Mouse (Mus musculus) hindbrain, postnatal 0 days (tissue): Measurements from ENCODE around the gene Cnppd1. TPM values are rescaled to one million over a fixed set of nuclear protein-coding genes. Genes with fewer than 3 reads are reported as not detected.

Experiments used
- ATAC-seq: fragments of 200-750 bp; cut with Nextera tagmentation; 2 replicates; pipeline ENCODE4 v1.8.0; 2017; ENCODE audit warnings: mild to moderate bottlenecking, moderate TSS enrichment, moderate library complexity
- DNase-seq: peaks from one replicate; pipeline ENCODE4 v3.0.0-alpha.2; 2015; ENCODE audit warnings: low spot score
- H3K27ac ChIP-seq: fragments of 300-500 bp; sonication (generic); 2 replicates; pipeline ENCODE4 v1.5.1; 2014; ENCODE audit warnings: mild to moderate bottlenecking
- H3K27me3 ChIP-seq: fragments of 300-500 bp; sonication (generic); 2 replicates; pipeline ENCODE4 v1.6.1; 2014; ENCODE audit warnings: low read length, mixed read lengths; ENCODE audit not compliant: insufficient read depth
- H3K36me3 ChIP-seq: fragments of 300-500 bp; sonication (generic); 2 replicates; pipeline ENCODE4 v1.6.1; 2014; ENCODE audit warnings: low read length, mixed read lengths; ENCODE audit not compliant: insufficient read depth
- H3K4me1 ChIP-seq: fragments of 300-500 bp; sonication (generic); 2 replicates; pipeline ENCODE4 v1.6.1; 2014; ENCODE audit warnings: antibody characterized with exemption, low read length, mixed read lengths; ENCODE audit not compliant: insufficient read depth
- H3K4me2 ChIP-seq: fragments of 300-500 bp; sonication (generic); 2 replicates; pipeline ENCODE4 v1.6.1; 2014; ENCODE audit warnings: low read depth, mild to moderate bottlenecking, low read length, moderate library complexity, mixed read lengths
- H3K4me3 ChIP-seq: fragments of 300-500 bp; sonication (generic); 2 replicates; pipeline ENCODE4 v1.5.1; 2014; ENCODE audit warnings: low read length
- H3K9ac ChIP-seq: fragments of 300-500 bp; sonication (generic); replicated peaks from 2 replicates; pipeline ENCODE4 v1.6.1; 2014; ENCODE audit warnings: mild to moderate bottlenecking, low read length, moderate library complexity, mixed read lengths
- H3K9me3 ChIP-seq: fragments of 300-500 bp; sonication (generic); 2 replicates; pipeline ENCODE4 v1.6.1; 2016; ENCODE audit warnings: low read length, mixed read lengths
- CTCF ChIP-seq: IDR thresholded peaks from 2 replicates; pipeline ENCODE4 v1.5.1; 2016; ENCODE audit warnings: antibody characterized with exemption, control low read depth, low read depth
- WGBS: fragments of 180-500 bp; shearing (Covaris S2); extraction: QIAGEN DNeasy Blood & Tissue Kit; methylation state at CpG from one replicate; pipeline ENCODE4 v1.1.7; 2014; 5-methylcytosine and 5-hydroxymethylcytosine counted together
- polyA plus RNA-seq: library from polyadenylated mRNA; unstranded; fragments of >200 nt; fragmentation: Nextera tagmentation; extraction: Ambion mirVana; gene quantifications from 2 replicates; pipeline ENCODE4 v1.2.1, GENCODE M21; 2015
- total RNA-seq: library from RNA; depleted of rRNA; stranded (reverse); fragments of >200 nt; gene quantifications from 2 replicates; pipeline ENCODE4 v1.2.3, GENCODE M21; 2014

Cnppd1 gene
- total and polyA plus RNA-seq, 2 experiments from 2014 or later: 46.3 to 50.0 TPM

- no peak for DNase-seq
- TF ChIP-seq CTCF: no peak
- ATAC-seq: no peak
- Histone ChIP-seq H3K27me3 (no peaks in the 10 kb centered on the region), H3K4me3 (no peak overlapping the region), H3K9me3 (no peaks in the 10 kb centered on the region), H3K9ac (no peak overlapping the region), H3K4me2 (no peak overlapping the region), H3K27ac (no peak overlapping the region), H3K36me3 (peaks cover 43% of the 10 kb centered on the region), H3K4me1 (0 out of 2 replicates have a peak, but pooled peaks cover 3% of the 10 kb centered on the region)
- 88% methylated on average over 4 of the region's 4 CpGs for WGBS
Measured at GRCm38 (mm10) chr1:75148727-75149126, 6.2 kb upstream of the Cnppd1 start.

GRCm38 (mm10) chr1:75147411-75148135 is 5.1 kb upstream of the Cnppd1 start:
- H3K27ac ChIP-seq: no peak overlapping the region
- TF ChIP-seq CTCF: no peak
- no peak overlapping the region for H3K4me3 ChIP-seq
- ATAC-seq: no peak
- H3K27me3 ChIP-seq: no peaks in the 10 kb centered on the region
- no peaks in the 10 kb centered on the region for H3K9me3 ChIP-seq
- no peak overlapping the region for H3K4me2 ChIP-seq
- WGBS: 88% methylated on average over 7 of the region's 7 CpGs
- no peak for DNase-seq
- no peak overlapping the region for H3K9ac ChIP-seq
- H3K4me1 ChIP-seq: 0 out of 2 replicates have a peak, but pooled peaks cover 5% of the 10 kb centered on the region
- peaks cover 43% of the 10 kb centered on the region for H3K36me3 ChIP-seq

- no peak overlapping the region for H3K27ac ChIP-seq
- no peaks in the 10 kb centered on the region for H3K9me3 ChIP-seq
- peaks cover 10% of the 10 kb centered on the region for H3K4me1 ChIP-seq
- ATAC-seq (no peak), DNase-seq (no peak)
- no peaks in the 10 kb centered on the region for H3K27me3 ChIP-seq
- H3K4me2 ChIP-seq: no peak overlapping the region
- 98% methylated on average over 3 of the region's 3 CpGs for WGBS
- no peak for TF ChIP-seq CTCF
- no peak overlapping the region for H3K9ac ChIP-seq
- H3K36me3 ChIP-seq: peaks cover 43% of the 10 kb centered on the region
- no peak overlapping the region for H3K4me3 ChIP-seq
Measured at GRCm38 (mm10) chr1:75145589-75145988, 3.1 kb upstream of the Cnppd1 start.

GRCm38 (mm10) chr1:75141486-75142190 is 873 bp downstream of the Cnppd1 start:
- H3K9ac ChIP-seq: peak overlapping the region; percentile 96
- ATAC-seq (no peak; the same call in 1 of the 2 replicates), DNase-seq (peak; percentile 47)
- peaks cover 40% of the 10 kb centered on the region for H3K36me3 ChIP-seq
- H3K27me3 ChIP-seq: no peaks in the 10 kb centered on the region
- H3K27ac ChIP-seq: peak overlapping the region; percentile 98
- under 1% methylated on average over 52 of the region's 53 CpGs for WGBS
- peak overlapping the region; percentile 91 for H3K4me3 ChIP-seq
- no peak for TF ChIP-seq CTCF
- H3K4me2 ChIP-seq: peak overlapping the region; percentile 97
- H3K4me1 ChIP-seq: peaks cover 13% of the 10 kb centered on the region
- H3K9me3 ChIP-seq: no peaks in the 10 kb centered on the region

GRCm38 (mm10) chr1:75140601-75141190 is 1.8 kb downstream of the Cnppd1 start:
- Histone ChIP-seq H3K9me3 (no peaks in the 10 kb centered on the region), H3K4me3 (peak overlapping the region; percentile 91), H3K36me3 (peaks cover 39% of the 10 kb centered on the region), H3K27ac (peak overlapping the region; percentile 98; the same call in 1 of the 2 replicates), H3K4me2 (peak overlapping the region; percentile 97), H3K27me3 (no peaks in the 10 kb centered on the region), H3K4me1 (peaks cover 13% of the 10 kb centered on the region), H3K9ac (peak overlapping the region; percentile 96)
- ATAC-seq: no peak
- WGBS: 59% methylated on average over 4 of the region's 4 CpGs
- DNase-seq: no peak
- TF ChIP-seq CTCF: no peak

GRCm38 (mm10) chr1:75138448-75138847 is 4.1 kb downstream of the Cnppd1 start:
- DNase-seq (no peak), ATAC-seq (no peak)
- Histone ChIP-seq H3K27ac (no peak overlapping the region), H3K9me3 (no peaks in the 10 kb centered on the region), H3K27me3 (no peaks in the 10 kb centered on the region), H3K4me3 (no peak overlapping the region), H3K9ac (no peak overlapping the region), H3K4me2 (no peak overlapping the region), H3K4me1 (peaks cover 8% of the 10 kb centered on the region), H3K36me3 (peaks cover 35% of the 10 kb centered on the region)
- 91% methylated on average over 2 of the region's 2 CpGs for whole genome bisulfite sequencing
- no peak for TF ChIP-seq CTCF
